Mouse (Mus musculus) liver, embryonic 13.5 days (tissue): Measurements from ENCODE around the gene Rps6kc1. TPM values are rescaled to one million over a fixed set of nuclear protein-coding genes. Genes with fewer than 3 reads are reported as not detected.

ENCODE experiments used
- ATAC-seq: fragments of 200-750 bp; cut with Nextera tagmentation; 2 replicates; pipeline ENCODE4 v1.8.0; 2017; ENCODE audit warnings: low read depth, mild to moderate bottlenecking, moderate number of reproducible peaks, moderate library complexity
- DNase-seq: peaks from one replicate; pipeline ENCODE4 v3.0.0; 2022
- H3K27ac ChIP-seq: fragments of 300-500 bp; sonication (generic); 2 replicates; pipeline ENCODE4 v1.5.1; 2015; ENCODE audit warnings: moderate library complexity, mild to moderate bottlenecking, inconsistent platforms
- H3K27me3 ChIP-seq: fragments of 300-500 bp; sonication (generic); 2 replicates; pipeline ENCODE4 v1.6.1; 2015; ENCODE audit warnings: mild to moderate bottlenecking, inconsistent platforms
- H3K36me3 ChIP-seq: fragments of 300-500 bp; sonication (generic); 2 replicates; pipeline ENCODE4 v1.6.1; 2015; ENCODE audit warnings: mild to moderate bottlenecking, inconsistent platforms
- H3K4me1 ChIP-seq: fragments of 300-500 bp; sonication (generic); replicated peaks from 2 replicates; pipeline ENCODE4 v1.6.1; 2015; ENCODE audit warnings: inconsistent platforms
- H3K4me2 ChIP-seq: fragments of 300-500 bp; sonication (generic); 2 replicates; pipeline ENCODE4 v1.6.1; 2015; ENCODE audit warnings: inconsistent platforms, mild to moderate bottlenecking, moderate library complexity
- H3K4me3 ChIP-seq: fragments of 300-500 bp; sonication (generic); replicated peaks from 2 replicates; pipeline ENCODE4 v1.5.1; 2015; ENCODE audit warnings: mild to moderate bottlenecking, inconsistent platforms
- H3K9ac ChIP-seq: fragments of 300-500 bp; sonication (generic); 2 replicates; pipeline ENCODE4 v1.6.1; 2015; ENCODE audit warnings: mild to moderate bottlenecking, inconsistent platforms
- H3K9me3 ChIP-seq: fragments of 300-500 bp; sonication (generic); replicated peaks from 2 replicates; pipeline ENCODE4 v1.6.1; 2016; ENCODE audit warnings: inconsistent platforms
- WGBS: fragments of 180-500 bp; shearing (Covaris S2); methylation state at CpG from one replicate; pipeline ENCODE4 v1.1.7; 2015; ENCODE audit not compliant: insufficient replicate concordance; 5-methylcytosine and 5-hydroxymethylcytosine counted together
- polyA plus RNA-seq: library from polyadenylated mRNA; unstranded; fragments of >200 nt; fragmentation: Nextera tagmentation; extraction: Ambion mirVana; gene quantifications from 2 replicates; pipeline ENCODE4 v1.2.1, GENCODE M21; 2015

Gene Rps6kc1
- polyA plus RNA-seq, 1 experiment from 2014 or later = 3.6 TPM

DNA sequence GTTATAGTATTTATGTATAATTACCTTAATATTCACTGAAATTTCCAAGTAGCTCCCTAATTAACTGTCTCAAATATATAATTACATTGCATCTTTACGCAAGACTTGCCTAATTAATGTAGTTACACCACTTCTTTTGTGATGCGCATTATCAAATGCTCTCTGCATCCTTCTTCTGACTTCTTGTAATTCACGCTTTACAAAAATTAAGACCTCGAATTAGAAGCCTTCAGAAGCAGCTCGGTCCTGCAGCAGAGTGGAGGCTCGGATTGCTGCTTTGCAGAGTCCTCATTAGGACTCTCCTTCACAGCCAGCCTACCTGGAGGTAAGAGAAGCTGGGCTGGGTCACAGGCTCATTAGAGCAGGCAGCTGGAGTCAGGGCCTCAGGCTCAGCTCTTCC lies 197.7 kb downstream of the Rps6kc1 start:
- Histone ChIP-seq H3K9me3 (no peaks in the 10 kb centered on the region), H3K4me3 (no peak overlapping the region), H3K36me3 (no peaks in the 10 kb centered on the region), H3K4me1 (no peaks in the 10 kb centered on the region), H3K9ac (no peak overlapping the region), H3K4me2 (no peak overlapping the region), H3K27ac (no peak overlapping the region), H3K27me3 (no peaks in the 10 kb centered on the region)
- ATAC-seq (no peak), DNase-seq (no peak)
- 66% methylated on average over 6 of the region's 6 CpGs for WGBS

DNA sequence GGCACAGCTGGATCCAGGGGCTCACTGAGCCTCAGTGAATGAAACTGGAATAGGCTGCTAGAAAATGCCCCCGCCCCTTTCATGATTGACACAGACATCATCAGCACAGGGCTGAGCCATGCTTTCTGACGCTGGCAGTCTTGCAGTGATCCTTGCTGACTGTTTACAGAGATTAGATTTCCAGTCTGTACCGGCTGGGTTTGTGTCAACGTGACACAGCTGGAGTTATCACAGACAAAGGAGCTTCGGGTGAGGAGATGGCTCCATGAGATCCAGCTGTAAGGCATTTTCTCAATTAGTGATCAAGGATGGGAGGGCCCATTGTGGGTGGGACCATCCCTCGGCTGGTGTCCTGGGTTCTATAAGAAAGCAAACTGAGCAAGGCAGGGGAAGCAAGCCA lies 214.0 kb downstream of the Rps6kc1 start:
- DNase-seq (no peak), ATAC-seq (no peak)
- 40% methylated on average over 6 of the region's 6 CpGs for WGBS

DNA sequence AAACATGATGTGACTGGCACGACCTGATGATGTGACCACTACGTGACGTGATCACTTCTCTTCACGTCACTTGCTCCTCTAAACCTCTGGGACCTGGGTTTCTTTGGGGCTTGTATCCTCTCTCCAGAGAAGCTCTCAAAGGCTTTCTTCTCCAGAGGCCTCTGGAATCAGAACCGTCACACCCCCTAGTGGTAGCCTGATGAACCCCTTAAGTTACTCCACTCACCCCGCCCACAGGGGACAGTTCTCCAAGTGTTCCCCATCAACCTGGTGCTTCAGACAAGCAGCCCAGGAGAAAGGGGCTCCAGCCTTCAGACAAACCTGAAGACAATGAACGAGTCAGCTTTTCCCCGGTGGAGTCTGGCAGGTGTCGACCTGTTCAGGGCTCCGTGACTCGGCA lies 216.0 kb downstream of the Rps6kc1 start:
- WGBS = 61% methylated on average over 11 of the region's 11 CpGs
- Histone ChIP-seq H3K4me3 (no peak overlapping the region), H3K9me3 (no peaks in the 10 kb centered on the region), H3K4me1 (no peaks in the 10 kb centered on the region), H3K36me3 (no peaks in the 10 kb centered on the region), H3K27ac (no peak overlapping the region), H3K4me2 (no peak overlapping the region), H3K9ac (no peak overlapping the region), H3K27me3 (no peaks in the 10 kb centered on the region)
- DNase-seq (no peak), ATAC-seq (no peak)

More for the DNA sequence above, 214.0 kb downstream of the Rps6kc1 start:
- Histone ChIP-seq H3K4me2 (no peak overlapping the region), H3K9me3 (no peaks in the 10 kb centered on the region), H3K9ac (no peak overlapping the region), H3K4me3 (no peak overlapping the region), H3K36me3 (no peaks in the 10 kb centered on the region), H3K4me1 (no peaks in the 10 kb centered on the region), H3K27me3 (no peaks in the 10 kb centered on the region), H3K27ac (no peak overlapping the region)

DNA sequence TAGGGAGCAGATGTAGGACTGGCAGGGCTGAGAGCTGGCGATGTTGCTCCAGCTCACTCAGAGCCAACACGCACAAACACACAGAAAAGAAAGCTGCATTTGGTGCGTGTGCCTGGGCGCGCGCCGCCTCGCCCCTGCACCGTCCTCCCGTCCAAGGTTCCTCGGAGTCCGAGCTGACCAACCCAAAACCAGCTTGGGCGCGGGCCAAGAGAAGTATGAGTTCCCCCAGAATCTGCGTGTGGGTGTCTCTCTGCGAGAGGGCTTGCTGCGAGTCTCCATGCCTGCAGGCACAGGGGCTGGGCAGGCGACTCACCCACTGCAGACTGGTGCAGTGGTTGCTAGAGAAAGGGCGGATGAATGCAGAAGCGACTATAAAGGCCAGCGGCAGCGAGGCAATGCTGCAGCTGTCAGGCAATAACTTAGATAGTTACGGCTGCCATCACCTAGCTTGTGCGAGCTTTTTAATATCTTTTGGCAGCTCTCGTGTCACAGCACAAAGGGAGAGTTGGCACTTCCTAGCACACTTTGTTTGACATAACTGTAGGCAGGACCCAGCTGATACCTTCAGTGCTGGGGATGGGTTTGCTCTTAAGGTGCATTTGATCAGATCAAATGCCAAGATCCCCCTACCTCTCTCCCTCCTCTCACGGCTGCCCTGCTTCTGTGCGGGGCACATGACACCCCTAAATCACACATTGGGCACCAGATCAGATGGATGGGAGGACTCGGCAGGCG lies 220.9 kb downstream of the Rps6kc1 start:
- Histone ChIP-seq H3K27me3 (no peaks in the 10 kb centered on the region), H3K4me2 (no peak overlapping the region), H3K4me3 (no peak overlapping the region), H3K36me3 (no peaks in the 10 kb centered on the region), H3K27ac (no peak overlapping the region), H3K4me1 (no peaks in the 10 kb centered on the region), H3K9ac (no peak overlapping the region), H3K9me3 (no peaks in the 10 kb centered on the region)
- no peak for ATAC-seq
- DNase-seq = no peak
- WGBS = 67% methylated on average over 29 of the region's 29 CpGs

DNA sequence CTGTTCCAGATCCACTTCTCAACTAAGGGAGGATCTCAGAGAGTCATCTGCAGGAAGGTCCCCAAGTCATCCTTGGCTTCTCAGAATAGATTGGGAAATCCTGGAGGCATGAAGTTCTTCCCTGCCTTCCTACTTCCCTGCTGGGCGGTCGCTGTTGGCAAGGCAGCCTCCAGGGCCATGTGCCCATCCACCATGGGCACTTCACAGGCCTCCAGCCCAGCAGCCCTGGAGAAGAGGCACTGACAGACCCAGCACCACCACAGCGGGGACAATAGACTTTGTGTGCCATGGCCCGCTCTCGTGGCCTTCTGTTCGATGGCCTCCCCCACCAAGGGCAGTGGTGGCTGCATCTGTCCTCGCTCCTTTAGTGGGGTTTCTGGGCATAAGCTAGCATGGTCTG lies 228.5 kb downstream of the Rps6kc1 start:
- H3K9ac ChIP-seq = no peak overlapping the region
- no peaks in the 10 kb centered on the region for H3K4me1 ChIP-seq
- ATAC-seq (no peak), DNase-seq (no peak)
- H3K4me2 ChIP-seq = no peak overlapping the region
- 74% methylated on average over 7 of the region's 7 CpGs for WGBS
- no peaks in the 10 kb centered on the region for H3K9me3 ChIP-seq
- no peaks in the 10 kb centered on the region for H3K36me3 ChIP-seq
- H3K27ac ChIP-seq = no peak overlapping the region
- H3K27me3 ChIP-seq = no peaks in the 10 kb centered on the region
- no peak overlapping the region for H3K4me3 ChIP-seq

DNA sequence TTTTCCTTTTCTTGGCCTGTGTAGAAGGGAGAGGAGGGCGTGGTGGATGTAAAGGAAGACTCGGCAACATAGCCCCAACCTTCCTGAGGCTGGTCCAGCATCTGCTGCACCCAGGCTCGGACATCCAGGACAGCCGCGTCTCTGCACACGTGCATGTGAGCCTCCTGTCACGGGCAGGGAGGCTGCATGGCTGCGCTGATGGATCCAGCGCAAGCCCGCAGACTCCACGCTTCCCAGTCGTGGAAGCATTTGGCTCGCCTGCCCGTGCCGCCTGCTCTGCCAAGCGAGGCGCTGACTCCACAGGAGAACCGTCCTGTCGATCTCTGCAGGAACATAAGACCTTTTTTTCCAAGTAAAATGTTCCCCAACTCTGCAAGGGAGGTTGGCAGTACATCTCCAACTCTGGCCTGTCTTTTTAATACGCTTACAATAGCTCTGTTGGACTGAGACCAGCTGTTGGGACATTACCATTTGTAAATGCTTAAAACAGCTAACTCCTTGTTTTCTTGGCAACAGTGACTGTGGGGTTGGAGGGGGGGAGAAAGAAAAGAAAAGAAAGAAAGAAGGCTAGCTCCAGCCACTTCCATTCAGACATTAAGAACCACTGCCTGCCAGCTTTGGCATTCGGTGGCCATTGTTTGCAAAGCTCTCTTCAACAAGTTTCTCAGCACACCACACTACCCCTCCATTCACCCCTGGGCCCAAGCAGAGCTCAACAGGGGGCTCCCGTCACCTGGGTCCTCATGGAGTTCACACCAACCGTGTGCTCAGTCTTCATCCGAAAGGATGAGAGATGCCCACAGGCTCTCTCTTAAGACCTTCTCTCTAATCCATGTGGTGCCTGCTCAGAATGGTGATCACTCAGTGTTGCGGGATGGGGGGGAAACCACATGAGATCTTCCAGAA lies 229.3 kb downstream of the Rps6kc1 start:
- Histone ChIP-seq H3K27me3 (no peaks in the 10 kb centered on the region), H3K27ac (no peak overlapping the region), H3K36me3 (no peaks in the 10 kb centered on the region), H3K9me3 (no peaks in the 10 kb centered on the region), H3K9ac (no peak overlapping the region), H3K4me2 (no peak overlapping the region), H3K4me3 (no peak overlapping the region), H3K4me1 (no peaks in the 10 kb centered on the region)
- ATAC-seq (no peak), DNase-seq (no peak)
- 67% methylated on average over 25 of the region's 25 CpGs for WGBS

DNA sequence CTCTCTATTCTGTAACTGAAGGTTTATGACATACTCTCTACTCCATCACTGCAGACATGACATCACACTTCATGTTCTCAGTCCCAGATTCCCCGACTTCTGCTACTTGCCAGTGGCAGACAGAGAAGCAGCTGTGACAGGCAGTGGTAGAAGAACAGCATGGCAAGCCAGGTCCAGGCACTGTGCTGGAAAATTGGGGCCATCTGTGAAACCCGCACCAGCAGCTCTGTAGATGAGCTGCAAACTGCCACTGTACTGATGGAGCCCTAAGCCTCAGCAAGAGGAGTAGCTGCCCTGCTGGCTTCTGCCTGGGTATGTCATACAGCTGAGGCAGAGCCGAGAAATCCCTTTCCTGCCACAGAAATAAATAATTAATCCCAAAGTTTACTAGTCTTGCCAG lies 236.1 kb downstream of the Rps6kc1 start:
- H3K9ac ChIP-seq = no peak overlapping the region
- no peak for ATAC-seq
- DNase-seq = no peak
- 55% methylated on average over 3 of the region's 3 CpGs for WGBS
- no peak overlapping the region for H3K4me2 ChIP-seq
- H3K27ac ChIP-seq = no peak overlapping the region
- peaks cover 6% of the 10 kb centered on the region for H3K9me3 ChIP-seq
- H3K4me1 ChIP-seq = no peaks in the 10 kb centered on the region
- H3K4me3 ChIP-seq = no peak overlapping the region
- no peaks in the 10 kb centered on the region for H3K27me3 ChIP-seq
- H3K36me3 ChIP-seq = no peaks in the 10 kb centered on the region

DNA sequence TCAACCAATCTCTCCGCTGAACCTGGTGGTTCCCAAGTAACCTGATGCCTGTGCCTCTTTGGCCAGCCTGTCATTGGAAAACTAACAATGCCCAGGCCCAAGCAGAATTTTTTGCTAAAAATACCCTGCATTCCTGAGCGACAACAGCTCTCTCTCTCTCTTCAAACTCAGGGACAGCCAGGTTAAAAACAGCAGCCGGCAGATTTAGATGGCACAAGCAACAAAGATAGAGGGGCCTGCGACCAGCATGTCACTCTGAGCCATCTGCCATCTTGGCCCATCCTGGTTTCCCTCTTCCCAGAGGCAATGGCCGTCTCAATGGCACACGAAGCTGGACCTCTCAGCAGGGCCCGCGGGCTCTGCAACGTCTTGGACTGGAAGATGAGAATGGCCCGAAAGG lies 242.5 kb downstream of the Rps6kc1 start:
- H3K27ac ChIP-seq = no peak overlapping the region
- 63% methylated on average over 10 of the region's 10 CpGs for WGBS
- DNase-seq = no peak

DNA sequence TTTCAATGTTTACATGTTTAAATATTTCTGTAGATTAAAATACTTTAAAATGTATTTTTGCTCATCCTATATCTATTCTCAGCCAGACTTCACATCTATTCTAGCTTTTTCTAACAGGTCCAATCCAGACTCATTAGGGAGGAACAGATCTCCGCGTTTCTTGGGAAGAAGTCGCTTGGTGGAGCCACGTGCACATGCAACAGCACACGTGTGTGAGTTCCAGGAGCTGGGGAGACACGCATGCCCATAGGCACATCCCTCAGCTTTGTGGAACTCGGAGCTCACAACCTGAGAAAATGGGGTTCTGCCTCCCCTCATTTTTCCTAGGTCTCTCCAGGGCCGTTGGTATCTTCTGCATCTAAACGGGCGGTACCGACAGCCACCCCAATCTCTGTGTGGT lies 243.7 kb downstream of the Rps6kc1 start:
- Histone ChIP-seq H3K9ac (no peak overlapping the region), H3K36me3 (no peaks in the 10 kb centered on the region), H3K27ac (no peak overlapping the region), H3K27me3 (no peaks in the 10 kb centered on the region), H3K4me2 (no peak overlapping the region), H3K4me3 (no peak overlapping the region), H3K9me3 (no peaks in the 10 kb centered on the region), H3K4me1 (no peaks in the 10 kb centered on the region)
- DNase-seq (no peak), ATAC-seq (no peak)
- 78% methylated on average over 11 of the region's 11 CpGs for WGBS

More for the DNA sequence above, 242.5 kb downstream of the Rps6kc1 start:
- Histone ChIP-seq H3K4me1 (no peaks in the 10 kb centered on the region), H3K4me2 (no peak overlapping the region), H3K4me3 (no peak overlapping the region), H3K36me3 (no peaks in the 10 kb centered on the region), H3K9me3 (no peaks in the 10 kb centered on the region; the same call in 1 of the 2 replicates), H3K27me3 (no peaks in the 10 kb centered on the region), H3K9ac (no peak overlapping the region)
- ATAC-seq = no peak

DNA sequence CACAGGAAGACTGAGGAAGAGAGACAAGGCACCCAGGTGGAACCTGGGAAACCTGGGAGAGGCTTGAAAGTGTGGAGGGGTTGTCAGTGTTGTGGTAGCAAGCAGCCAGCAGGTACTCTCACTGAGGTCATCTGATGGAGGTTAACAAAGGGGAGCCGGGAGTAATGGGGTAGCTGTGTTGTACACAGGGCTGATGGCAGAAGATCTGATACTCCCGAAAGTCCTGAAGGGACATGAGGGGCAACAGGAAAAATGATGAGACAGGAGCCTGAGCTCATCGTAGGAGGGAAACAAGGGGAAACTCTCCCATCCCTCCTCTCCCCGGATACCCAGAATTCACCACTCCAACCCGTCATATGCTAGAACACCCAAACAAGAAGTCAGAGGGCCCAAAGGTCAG lies 244.2 kb downstream of the Rps6kc1 start:
- DNase-seq (no peak), ATAC-seq (no peak)
- H3K9me3 ChIP-seq = no peaks in the 10 kb centered on the region
- WGBS = 64% methylated on average over 5 of the region's 5 CpGs
- H3K27me3 ChIP-seq = no peaks in the 10 kb centered on the region
- H3K9ac ChIP-seq = no peak overlapping the region
- H3K4me3 ChIP-seq = no peak overlapping the region
- no peak overlapping the region for H3K4me2 ChIP-seq
- H3K27ac ChIP-seq = no peak overlapping the region
- H3K4me1 ChIP-seq = no peaks in the 10 kb centered on the region
- no peaks in the 10 kb centered on the region for H3K36me3 ChIP-seq

DNA sequence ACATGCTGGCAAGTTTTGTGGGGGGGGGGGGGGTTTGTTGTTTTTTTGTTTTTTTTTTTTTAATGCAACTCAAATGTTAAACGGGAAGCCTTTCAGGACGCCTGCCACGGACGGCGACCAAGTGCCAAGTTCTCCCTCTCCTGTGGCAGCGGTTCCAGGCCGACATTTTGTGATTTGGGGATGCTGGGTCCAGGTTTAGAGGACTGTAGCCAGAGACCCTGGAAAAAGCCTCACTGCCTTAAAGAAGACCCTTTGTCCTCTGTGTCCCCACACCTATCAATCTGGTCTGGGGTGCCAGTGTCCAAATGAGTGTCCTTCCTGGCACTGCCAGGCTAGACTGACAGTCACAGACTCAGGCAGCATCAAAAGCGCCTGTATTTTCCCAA lies 246.1 kb downstream of the Rps6kc1 start:
- no peaks in the 10 kb centered on the region for H3K27me3 ChIP-seq
- no peak for ATAC-seq

More for the DNA sequence above, 246.1 kb downstream of the Rps6kc1 start:
- H3K9ac ChIP-seq = no peak overlapping the region
- H3K27ac ChIP-seq = no peak overlapping the region
- 84% methylated on average over 8 of the region's 8 CpGs for WGBS
- H3K36me3 ChIP-seq = no peaks in the 10 kb centered on the region
- H3K9me3 ChIP-seq = no peaks in the 10 kb centered on the region
- DNase-seq = no peak
- no peaks in the 10 kb centered on the region for H3K4me1 ChIP-seq
- no peak overlapping the region for H3K4me3 ChIP-seq
- H3K4me2 ChIP-seq = no peak overlapping the region
